Mouse (Mus musculus) olfactory bulb, adult 2 months (tissue): Measurements from ENCODE around the gene Polr1d. TPM values are rescaled to one million over a fixed set of nuclear protein-coding genes. Genes with fewer than 3 reads are reported as not detected.
A peak's percentile ranks its signal among the peaks of the same experiment; 100 is the strongest.

Experiments used
- H3K27ac ChIP-seq: fragments of 200-500 bp; 2 replicates; pipeline ENCODE4 v1.5.1; 2012; ENCODE audit warnings: low read depth, low read length; ENCODE audit not compliant: insufficient read depth
- H3K4me1 ChIP-seq: fragments of 200-500 bp; 2 replicates; pipeline ENCODE4 v1.6.1; 2012; ENCODE audit warnings: low read length; ENCODE audit not compliant: control insufficient read depth, insufficient read depth
- H3K4me3 ChIP-seq: fragments of 200-500 bp; 2 replicates; pipeline ENCODE4 v1.5.1; 2012; ENCODE audit warnings: mild to moderate bottlenecking, low read depth, low read length, moderate library complexity; ENCODE audit not compliant: insufficient read depth
- CTCF ChIP-seq: fragments of 200-500 bp; IDR thresholded peaks from 2 replicates; pipeline ENCODE4 v1.5.1; 2012; ENCODE audit warnings: low read depth, mild to moderate bottlenecking, low read length, moderate library complexity; ENCODE audit not compliant: insufficient read depth
- POLR2A ChIP-seq: fragments of 200-500 bp; IDR thresholded peaks from 2 replicates; pipeline ENCODE4 v1.6.1; 2012; ENCODE audit warnings: mild to moderate bottlenecking, low read depth, low read length, moderate library complexity; ENCODE audit not compliant: insufficient read depth
- WGBS: fragments of 180-500 bp; shearing (Covaris S2); methylation state at CpG from one replicate; pipeline ENCODE4 v1.1.7; 2018; 5-methylcytosine and 5-hydroxymethylcytosine counted together
- polyA plus RNA-seq: library from polyadenylated mRNA; stranded (reverse); fragments of >200 nt; gene quantifications from 2 replicates; pipeline ENCODE4 v1.2.4, GENCODE M21; 2012; ENCODE audit warnings: low replicate concordance; ENCODE audit not compliant: missing spikeins, insufficient read depth, insufficient read length

Polr1d gene
- polyA plus RNA-seq, 1 experiment = not detected

- Histone ChIP-seq H3K4me1 (peaks cover 32% of the 10 kb centered on the region), H3K4me3 (no peak overlapping the region), H3K27ac (no peak overlapping the region)
- 84% methylated on average over 6 of the region's 6 CpGs for WGBS
- no peak for TF ChIP-seq POLR2A
- no peak for TF ChIP-seq CTCF
These were observed 23.8 kb upstream of the Polr1d start for GRCm38 (mm10) chr5:147053071-147053470.

- H3K27ac ChIP-seq = no peak overlapping the region
- H3K4me1 ChIP-seq = peaks cover 32% of the 10 kb centered on the region
- 91% methylated on average over 3 of the region's 3 CpGs for WGBS
- H3K4me3 ChIP-seq = no peak overlapping the region
- no peak for TF ChIP-seq CTCF
- no peak for TF ChIP-seq POLR2A
These were observed 23.4 kb upstream of the Polr1d start for GRCm38 (mm10) chr5:147053481-147053880.

GRCm38 (mm10) chr5:147054328-147054727 lies 22.5 kb upstream of the Polr1d start:
- H3K4me1 ChIP-seq = peaks cover 28% of the 10 kb centered on the region
- H3K27ac ChIP-seq = no peak overlapping the region
- TF ChIP-seq POLR2A (no peak), CTCF (no peak)
- H3K4me3 ChIP-seq = no peak overlapping the region
- 82% methylated on average over 6 of the region's 6 CpGs for WGBS

GRCm38 (mm10) chr5:147054747-147055270 lies 22.0 kb upstream of the Polr1d start:
- no peak overlapping the region for H3K27ac ChIP-seq

GRCm38 (mm10) chr5:147055572-147056245 lies 21.1 kb upstream of the Polr1d start:
- no peak overlapping the region for H3K4me3 ChIP-seq
- peaks cover 26% of the 10 kb centered on the region for H3K4me1 ChIP-seq
- TF ChIP-seq CTCF (no peak), POLR2A (no peak)
- peak overlapping the region; percentile 10; the same call in 1 of the 2 replicates for H3K27ac ChIP-seq
- WGBS = 61% methylated on average over 6 of the region's 6 CpGs

More at GRCm38 (mm10) chr5:147054747-147055270, 22.0 kb upstream of the Polr1d start:
- Histone ChIP-seq H3K4me1 (peaks cover 26% of the 10 kb centered on the region), H3K4me3 (no peak overlapping the region)
- TF ChIP-seq CTCF (no peak), POLR2A (no peak)
- 62% methylated on average over 2 of the region's 2 CpGs for WGBS

GRCm38 (mm10) chr5:147056712-147057290 lies 20.0 kb upstream of the Polr1d start:
- H3K4me1 ChIP-seq = peaks cover 19% of the 10 kb centered on the region
- no peak overlapping the region for H3K27ac ChIP-seq
- WGBS = 91% methylated on average over 10 of the region's 10 CpGs
- TF ChIP-seq POLR2A = no peak
- no peak overlapping the region for H3K4me3 ChIP-seq

GRCm38 (mm10) chr5:147057626-147058414 lies 19.0 kb upstream of the Polr1d start:
- Histone ChIP-seq H3K4me1 (peaks cover 15% of the 10 kb centered on the region), H3K27ac (no peak overlapping the region), H3K4me3 (no peak overlapping the region)
- TF ChIP-seq CTCF = no peak
- TF ChIP-seq POLR2A = no peak
- WGBS = 89% methylated on average over 9 of the region's 9 CpGs

- Histone ChIP-seq H3K4me1 (peaks cover 16% of the 10 kb centered on the region), H3K4me3 (no peak overlapping the region), H3K27ac (no peak overlapping the region)
- 95% methylated on average over 5 of the region's 5 CpGs for WGBS
- TF ChIP-seq POLR2A = no peak
- TF ChIP-seq CTCF = no peak
These were observed 18.2 kb upstream of the Polr1d start for GRCm38 (mm10) chr5:147058661-147059060.

GRCm38 (mm10) chr5:147059319-147059718 lies 17.5 kb upstream of the Polr1d start:
- no peak overlapping the region for H3K4me3 ChIP-seq
- H3K4me1 ChIP-seq = peaks cover 13% of the 10 kb centered on the region
- TF ChIP-seq POLR2A (no peak), CTCF (no peak)
- no peak overlapping the region for H3K27ac ChIP-seq
- WGBS = 87% methylated on average over 9 of the region's 9 CpGs
